Mouse (Mus musculus): Measurements from ENCODE around the gene Mettl21e. TPM values are rescaled to one million over a fixed set of nuclear protein-coding genes. Genes with fewer than 3 reads are reported as not detected.
"Not testable (repeated sequence)": the region's sequence is repeated elsewhere in the genome, so short reads cannot be mapped to it uniquely, and the experiment has no call there.

The Mettl21e gene
- 10 to 100 TPM in 2 of 4 experiments, 1 to 10 TPM in 2; 4.6 to 24.6 (median 8.0) TPM for total RNA-seq (2022)

GRCm38 (mm10) chr1:44218876-44219275 is at the start of gene Mettl21e:
TSS of gene Mettl21e (minus strand) at chr1:44218961.
- peak in 1 of 2 experiments; percentile 8 for DNase-seq (ENCODE audit: low spot score in 2 of 2)

GRCm38 (mm10) chr1:44240440-44240839 is 21.7 kb upstream of the Mettl21e start:
- not testable (repeated sequence) for DNase-seq (ENCODE audit: low spot score in 2 of 2)

- DNase-seq (ENCODE audit: low spot score in 2 of 2): no peak
Observed at GRCm38 (mm10) chr1:44239969-44240368, 21.2 kb upstream of the Mettl21e start.

- no peak for DNase-seq (ENCODE audit: low spot score in 2 of 2)
Observed at GRCm38 (mm10) chr1:44237305-44237704, 18.5 kb upstream of the Mettl21e start.

DNA sequence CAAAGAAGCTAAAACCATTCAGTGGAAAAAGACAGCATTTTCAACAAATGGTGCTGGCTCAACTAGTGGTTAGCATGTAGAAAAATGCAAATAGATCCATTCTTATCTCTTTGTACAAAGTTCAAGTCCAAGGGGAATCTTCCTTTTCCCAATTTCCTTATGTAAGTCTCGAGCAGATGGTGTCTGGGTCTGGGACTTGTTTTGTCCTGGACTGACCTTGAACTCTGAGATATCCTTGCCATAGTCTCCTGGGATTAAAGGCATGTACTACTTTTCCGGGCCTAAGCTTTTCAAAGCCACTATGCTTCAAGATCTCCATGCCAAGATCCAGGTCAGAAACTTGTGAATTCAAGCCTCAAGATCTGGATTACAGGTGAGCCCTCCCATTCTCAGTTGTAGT is 16.6 kb upstream of the Mettl21e start:
- DNase-seq (ENCODE audit: low spot score in 2 of 2): no peak

- not testable (repeated sequence) for DNase-seq (ENCODE audit: low spot score in 2 of 2)
Observed at GRCm38 (mm10) chr1:44234531-44234930, 15.8 kb upstream of the Mettl21e start.

GRCm38 (mm10) chr1:44229044-44229443 is 10.3 kb upstream of the Mettl21e start:
- DNase-seq (ENCODE audit: low spot score in 2 of 2): no peak

- peak; percentile 12 to 13 for DNase-seq (ENCODE audit: low spot score in 2 of 2)
Observed at GRCm38 (mm10) chr1:44217118-44217517, 1.6 kb downstream of the Mettl21e start.

- peak; percentile 10 to 38 for DNase-seq (ENCODE audit: low spot score in 2 of 2)
Observed at GRCm38 (mm10) chr1:44216352-44217116, 2.2 kb downstream of the Mettl21e start.

GRCm38 (mm10) chr1:44214443-44214842 is 4.3 kb downstream of the Mettl21e start:
- DNase-seq (ENCODE audit: low spot score in 2 of 2): no peak

DNA sequence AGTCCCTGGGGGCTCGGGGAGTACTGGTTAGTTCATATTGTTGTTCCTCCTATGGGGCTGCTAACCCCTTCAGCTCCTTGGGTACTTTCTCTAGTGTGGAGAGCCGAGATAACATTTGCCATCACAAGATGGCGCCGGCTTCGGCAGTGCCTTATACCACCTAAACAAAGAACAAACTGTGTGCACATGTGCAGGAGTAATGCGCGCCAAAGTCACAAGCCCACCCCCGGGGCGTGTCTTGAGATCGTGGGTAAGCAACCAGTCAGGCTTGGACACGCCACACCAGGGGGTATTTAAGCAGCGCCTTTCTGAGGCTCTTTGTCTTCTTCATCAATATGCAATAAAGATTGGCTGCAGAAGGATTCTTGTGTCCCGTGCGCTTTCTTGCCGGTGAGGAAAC is 15.9 kb downstream of the Mettl21e start:
- DNase-seq (ENCODE audit: low spot score in 2 of 2): no peak

- peak; percentile 52 to 68 for DNase-seq (ENCODE audit: low spot score in 2 of 2)
Observed at GRCm38 (mm10) chr1:44198273-44199171, 20.2 kb downstream of the Mettl21e start.

DNA sequence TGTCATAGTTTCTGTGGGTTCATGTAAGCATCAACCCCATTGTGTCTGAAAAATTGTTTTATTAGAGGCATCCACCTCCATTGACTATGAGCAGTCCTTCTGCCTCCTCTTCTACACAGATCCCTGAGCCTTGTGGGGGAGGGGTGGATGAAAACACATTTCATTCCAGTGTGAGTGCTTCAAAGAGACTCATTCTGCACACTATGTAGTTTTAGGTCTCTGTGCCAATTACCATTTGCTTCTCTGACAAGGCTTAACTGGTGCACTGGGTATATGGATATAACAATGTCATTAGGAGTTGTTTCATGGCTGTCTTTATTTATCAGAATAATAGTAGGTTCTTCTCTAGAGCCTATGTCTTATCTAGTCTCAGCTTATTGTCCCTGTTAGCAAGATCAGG is 32.4 kb downstream of the Mettl21e start:
- no peak for DNase-seq (ENCODE audit: low spot score in 2 of 2)

DNA sequence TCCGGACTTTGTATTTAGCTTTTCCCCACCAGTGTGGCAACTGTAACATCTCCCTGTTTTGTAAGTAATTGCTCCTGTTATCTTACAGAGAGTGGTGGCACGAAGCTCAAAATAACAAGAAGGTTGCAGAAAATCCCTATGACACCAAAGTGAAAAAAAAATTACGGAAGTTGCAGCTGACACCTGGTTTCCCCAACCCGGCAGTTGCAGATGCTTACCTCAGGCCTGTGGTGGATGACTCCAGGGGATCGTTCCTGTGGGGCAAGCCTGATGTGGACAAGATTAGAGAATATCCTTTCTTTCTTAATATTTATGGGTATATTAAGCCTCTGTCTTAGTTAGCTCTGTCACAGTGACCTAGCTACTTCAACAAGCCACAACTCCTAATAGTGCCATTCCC is 40.7 kb downstream of the Mettl21e start:
- DNase-seq (ENCODE audit: low spot score in 2 of 2): no peak

GRCm38 (mm10) chr1:44173903-44174302 is 44.9 kb downstream of the Mettl21e start:
- DNase-seq (ENCODE audit: low spot score in 2 of 2): no peak

- DNase-seq (ENCODE audit: low spot score in 2 of 2): no peak
Observed at GRCm38 (mm10) chr1:44172656-44173055, 46.1 kb downstream of the Mettl21e start.

DNA sequence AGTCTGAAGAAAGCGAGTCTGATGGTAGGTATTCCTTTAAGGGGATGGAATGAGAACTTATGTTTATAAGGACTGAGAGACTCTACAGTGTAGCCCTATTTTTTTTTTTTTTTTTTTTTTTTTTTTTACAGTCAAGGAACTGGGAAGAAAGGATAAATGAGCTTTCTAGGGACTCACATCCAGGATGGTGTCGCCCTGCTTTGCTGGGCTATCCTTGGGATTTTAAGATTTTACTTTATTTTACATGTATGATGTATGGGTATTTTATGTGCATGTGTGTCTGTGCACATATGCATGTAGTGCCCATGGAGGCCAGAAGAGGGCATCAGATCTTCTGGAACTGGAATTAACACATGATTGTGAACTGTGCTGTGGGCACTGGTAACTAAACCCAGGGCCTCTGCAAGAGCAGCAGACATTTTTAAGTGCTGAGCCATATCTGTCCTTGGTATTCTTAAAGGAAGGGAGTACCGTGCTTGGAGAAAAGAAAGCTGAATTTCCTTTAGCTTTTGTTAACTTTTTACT is 50.8 kb downstream of the Mettl21e start:
- no peak for DNase-seq (ENCODE audit: low spot score in 2 of 2)

GRCm38 (mm10) chr1:44162389-44162788 is 56.4 kb downstream of the Mettl21e start:
- DNase-seq (ENCODE audit: low spot score in 2 of 2): no peak

- no peak for DNase-seq (ENCODE audit: low spot score in 2 of 2)
Observed at GRCm38 (mm10) chr1:44161818-44162217, 56.9 kb downstream of the Mettl21e start.

DNA sequence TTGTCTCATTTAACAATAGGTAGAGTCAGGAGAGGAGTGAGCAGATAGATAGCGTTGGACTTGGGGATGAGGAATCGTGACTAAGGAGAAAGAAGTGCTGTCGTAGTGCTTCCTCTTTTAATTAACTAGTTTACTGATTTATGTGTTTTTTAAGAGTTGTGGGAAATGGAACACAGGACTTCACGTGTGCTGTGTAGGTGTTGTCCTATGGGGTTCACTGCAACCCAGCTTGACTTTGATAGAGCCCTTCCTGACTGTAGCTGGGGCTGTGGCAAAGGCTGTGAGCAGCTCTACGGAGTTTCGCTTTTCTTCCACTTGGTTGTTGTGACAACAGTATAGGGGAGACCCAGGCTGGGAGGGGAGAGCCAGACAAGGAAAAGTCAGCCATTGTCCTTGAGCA is 60.4 kb downstream of the Mettl21e start:
- DNase-seq (ENCODE audit: low spot score in 2 of 2): no peak

- DNase-seq (ENCODE audit: low spot score in 2 of 2): no peak
Observed at GRCm38 (mm10) chr1:44155287-44155686, 63.5 kb downstream of the Mettl21e start.

Data from gastrocnemius, adult 8-10 months (tissue).